Mouse (Mus musculus) stomach, embryonic 14.5 days (tissue): ENCODE results near the gene Ift43. TPM values are rescaled to one million over a fixed set of nuclear protein-coding genes. Genes with fewer than 3 reads are reported as not detected.

Experiments
- ATAC-seq: fragments of 200-750 bp; cut with Nextera tagmentation; 2 replicates; pipeline ENCODE4 v1.8.0; 2017; ENCODE audit warnings: low read depth, moderate TSS enrichment; ENCODE audit not compliant: insufficient number of reproducible peaks, insufficient read depth, low FRiP score
- H3K27ac ChIP-seq: fragments of 300-500 bp; sonication (generic); 2 replicates; pipeline ENCODE4 v1.5.1; 2014; ENCODE audit warnings: mild to moderate bottlenecking, low read length, moderate library complexity, mixed read lengths
- H3K27me3 ChIP-seq: fragments of 300-500 bp; sonication (generic); 2 replicates; pipeline ENCODE4 v1.6.1; 2014; ENCODE audit warnings: low read length, control low read depth, mixed read lengths; ENCODE audit not compliant: control insufficient read depth, insufficient read depth
- H3K36me3 ChIP-seq: fragments of 300-500 bp; sonication (generic); 2 replicates; pipeline ENCODE4 v1.6.1; 2014; ENCODE audit warnings: mild to moderate bottlenecking, control low read depth, low read length, moderate library complexity, mixed read lengths; ENCODE audit not compliant: control insufficient read depth, insufficient read depth
- H3K4me1 ChIP-seq: fragments of 300-500 bp; sonication (generic); 2 replicates; pipeline ENCODE4 v1.6.1; 2014; ENCODE audit warnings: low read length, control low read depth, mixed read lengths; ENCODE audit not compliant: control insufficient read depth, insufficient read depth
- H3K4me2 ChIP-seq: fragments of 300-500 bp; sonication (generic); replicated peaks from 2 replicates; pipeline ENCODE4 v1.6.1; 2014; ENCODE audit warnings: low read depth, low read length, control low read depth
- H3K4me3 ChIP-seq: fragments of 300-500 bp; sonication (generic); 2 replicates; pipeline ENCODE4 v1.5.1; 2014; ENCODE audit warnings: low read depth, low read length, control low read depth
- H3K9ac ChIP-seq: fragments of 300-500 bp; sonication (generic); replicated peaks from 2 replicates; pipeline ENCODE4 v1.6.1; 2014; ENCODE audit warnings: low read depth, mild to moderate bottlenecking, control low read depth, low read length, moderate library complexity, mixed read lengths
- H3K9me3 ChIP-seq: fragments of 300-500 bp; sonication (generic); 2 replicates; pipeline ENCODE4 v1.6.1; 2016; ENCODE audit warnings: low read depth, low read length, control low read depth; ENCODE audit not compliant: control insufficient read depth
- WGBS: fragments of 180-500 bp; shearing (Covaris S2); extraction: QIAGEN DNeasy Blood & Tissue Kit; methylation state at CpG from one replicate; pipeline ENCODE4 v1.1.7; 2014; 5-methylcytosine and 5-hydroxymethylcytosine counted together
- polyA plus RNA-seq: library from polyadenylated mRNA; unstranded; fragments of >200 nt; fragmentation: Nextera tagmentation; extraction: Ambion mirVana; gene quantifications from 2 replicates; pipeline ENCODE4 v1.2.1, GENCODE M21; 2014

Gene Ift43
- polyA plus RNA-seq, 1 experiment from 2014 or later, result 74.5 TPM

GRCm38 (mm10) chr12:86173314-86173713 is 91.0 kb downstream of the Ift43 start:
- no peak overlapping the region for H3K4me2 ChIP-seq
- 58% methylated on average over 6 of the region's 6 CpGs for WGBS
- H3K9ac ChIP-seq, result no peak overlapping the region
- H3K27ac ChIP-seq, result no peak overlapping the region
- no peaks in the 10 kb centered on the region for H3K4me1 ChIP-seq
- no peaks in the 10 kb centered on the region for H3K9me3 ChIP-seq
- no peak overlapping the region for H3K4me3 ChIP-seq
- ATAC-seq, result no peak
- no peaks in the 10 kb centered on the region for H3K27me3 ChIP-seq
- H3K36me3 ChIP-seq, result no peaks in the 10 kb centered on the region

- no peak overlapping the region for H3K27ac ChIP-seq
- no peak for ATAC-seq
- no peaks in the 10 kb centered on the region for H3K36me3 ChIP-seq
- H3K4me1 ChIP-seq, result no peaks in the 10 kb centered on the region; the same call in 1 of the 2 replicates
- H3K9ac ChIP-seq, result no peak overlapping the region
- WGBS, result 75% methylated on average over 12 of the region's 12 CpGs
- no peaks in the 10 kb centered on the region for H3K9me3 ChIP-seq
- no peaks in the 10 kb centered on the region for H3K27me3 ChIP-seq
- H3K4me2 ChIP-seq, result no peak overlapping the region
- H3K4me3 ChIP-seq, result no peak overlapping the region
These were observed 92.0 kb downstream of the Ift43 start for GRCm38 (mm10) chr12:86174369-86174768.

DNA sequence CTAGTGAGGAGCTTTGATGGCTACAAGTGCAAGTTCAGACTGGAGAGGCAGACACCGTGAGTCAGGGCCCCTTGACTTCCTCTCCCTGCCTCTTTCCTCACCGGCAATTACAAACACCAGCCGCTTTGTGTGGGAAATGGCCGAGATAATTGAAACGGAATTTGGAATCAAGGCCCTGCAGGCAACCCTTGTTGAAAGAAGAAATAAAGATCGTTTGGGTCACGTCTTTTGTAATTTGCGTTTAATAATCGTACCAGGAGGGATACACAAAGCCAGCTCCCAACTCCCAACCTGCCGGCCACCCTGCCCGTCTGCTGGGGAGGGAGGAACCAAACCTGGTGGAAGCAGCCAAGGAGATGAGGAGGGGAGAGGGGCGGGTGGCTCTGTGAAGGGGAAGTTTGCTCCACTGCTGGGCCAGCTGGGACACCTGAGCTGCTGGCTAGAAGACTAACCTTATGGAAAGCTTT is 93.2 kb downstream of the Ift43 start:
- no peaks in the 10 kb centered on the region for H3K9me3 ChIP-seq
- H3K4me3 ChIP-seq, result no peak overlapping the region
- 26% methylated on average over 12 of the region's 12 CpGs for WGBS
- no peaks in the 10 kb centered on the region; the same call in 1 of the 2 replicates for H3K4me1 ChIP-seq
- no peak overlapping the region for H3K9ac ChIP-seq
- no peaks in the 10 kb centered on the region for H3K36me3 ChIP-seq
- no peak overlapping the region for H3K4me2 ChIP-seq
- no peak for ATAC-seq
- no peaks in the 10 kb centered on the region for H3K27me3 ChIP-seq
- H3K27ac ChIP-seq, result no peak overlapping the region

DNA sequence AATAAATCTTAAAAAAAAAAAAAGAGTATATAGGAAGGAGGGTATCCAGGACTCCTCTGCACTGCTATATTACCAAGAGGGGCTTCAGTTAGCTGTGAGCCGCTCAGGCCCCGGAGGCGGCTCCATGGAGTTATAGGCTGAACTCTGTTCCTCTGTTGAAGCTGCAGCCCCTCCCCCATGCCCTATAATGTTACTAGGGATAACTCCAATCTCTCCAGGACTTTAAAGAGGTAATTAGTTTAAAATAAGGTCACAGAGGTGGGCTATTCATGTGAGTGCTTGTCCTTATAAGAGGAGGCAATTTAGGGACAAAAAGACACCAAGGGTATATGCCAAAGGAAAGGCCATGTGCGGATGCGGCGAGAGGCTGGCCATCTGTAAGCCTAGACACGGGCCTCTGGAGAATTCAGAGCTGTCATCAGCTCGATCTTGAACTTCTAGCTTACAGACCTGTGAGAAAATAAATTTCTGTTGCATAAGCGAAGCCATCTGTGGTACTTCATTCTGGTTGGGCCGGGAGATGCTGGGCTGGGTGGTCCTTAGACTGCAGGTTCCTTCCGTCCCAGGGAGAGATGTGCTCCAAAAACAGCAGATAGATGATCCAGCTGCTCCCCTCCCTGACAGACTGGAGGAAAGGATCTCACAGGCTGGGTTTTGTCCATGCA is 94.5 kb downstream of the Ift43 start:
- Histone ChIP-seq H3K27ac (no peak overlapping the region), H3K4me3 (no peak overlapping the region), H3K36me3 (no peaks in the 10 kb centered on the region), H3K4me1 (no peaks in the 10 kb centered on the region; the same call in 1 of the 2 replicates), H3K27me3 (no peaks in the 10 kb centered on the region), H3K9ac (no peak overlapping the region), H3K4me2 (no peak overlapping the region), H3K9me3 (no peaks in the 10 kb centered on the region)
- ATAC-seq, result no peak
- WGBS, result 63% methylated on average over 11 of the region's 11 CpGs

DNA sequence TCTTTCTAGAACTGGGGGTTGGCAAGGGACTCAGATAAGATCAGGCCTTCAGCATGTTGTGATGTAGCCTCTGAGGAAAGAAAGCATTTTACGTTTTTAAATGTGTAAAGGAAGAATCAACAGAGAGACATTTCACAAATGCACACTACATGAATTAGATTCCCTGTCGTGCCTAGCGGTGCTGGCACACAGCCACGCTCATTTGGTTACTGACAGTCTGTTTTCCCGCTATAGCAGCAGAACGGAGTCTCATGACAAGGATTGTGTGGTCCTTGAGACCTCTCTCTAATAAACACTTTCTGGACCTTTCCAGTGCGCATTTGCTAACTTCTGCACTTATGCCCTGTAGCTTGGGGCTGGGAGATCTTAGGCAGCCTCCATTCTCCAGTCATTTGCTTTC is 96.9 kb downstream of the Ift43 start:
- 54% methylated on average over 7 of the region's 7 CpGs for WGBS
- H3K4me3 ChIP-seq, result no peak overlapping the region
- no peaks in the 10 kb centered on the region for H3K27me3 ChIP-seq
- no peak overlapping the region for H3K27ac ChIP-seq
- ATAC-seq, result no peak
- H3K4me1 ChIP-seq, result no peaks in the 10 kb centered on the region; the same call in 1 of the 2 replicates
- no peaks in the 10 kb centered on the region for H3K36me3 ChIP-seq
- H3K4me2 ChIP-seq, result no peak overlapping the region
- H3K9ac ChIP-seq, result no peak overlapping the region
- H3K9me3 ChIP-seq, result no peaks in the 10 kb centered on the region

DNA sequence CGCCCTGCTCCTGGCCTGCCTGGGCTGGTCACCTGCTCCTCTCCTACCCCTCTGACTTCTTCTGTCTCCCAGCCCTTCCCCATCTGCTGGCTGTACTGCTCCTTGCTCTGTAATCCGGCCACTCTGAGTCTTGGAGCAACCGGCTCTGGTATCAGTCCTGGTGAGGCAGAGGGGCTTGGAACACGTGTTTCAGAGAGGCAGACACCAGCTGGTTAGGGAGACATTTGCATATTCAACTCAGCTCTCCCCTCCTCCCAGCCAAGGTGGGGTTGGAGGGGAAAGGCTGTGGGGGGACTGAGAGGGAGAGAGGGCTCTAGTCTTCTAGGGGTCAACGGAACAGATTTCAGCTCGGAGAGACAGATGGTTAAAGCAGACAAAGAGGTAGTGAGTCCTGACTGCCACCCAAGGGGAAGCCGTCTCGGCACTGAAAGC is 99.0 kb downstream of the Ift43 start:
- H3K9ac ChIP-seq, result no peak overlapping the region
- WGBS, result 20% methylated on average over 8 of the region's 8 CpGs
- H3K4me2 ChIP-seq, result no peak overlapping the region
- no peak overlapping the region for H3K4me3 ChIP-seq
- no peaks in the 10 kb centered on the region for H3K9me3 ChIP-seq
- no peak for ATAC-seq
- H3K4me1 ChIP-seq, result no peaks in the 10 kb centered on the region; the same call in 1 of the 2 replicates
- no peaks in the 10 kb centered on the region for H3K27me3 ChIP-seq
- H3K36me3 ChIP-seq, result no peaks in the 10 kb centered on the region
- no peak overlapping the region for H3K27ac ChIP-seq

DNA sequence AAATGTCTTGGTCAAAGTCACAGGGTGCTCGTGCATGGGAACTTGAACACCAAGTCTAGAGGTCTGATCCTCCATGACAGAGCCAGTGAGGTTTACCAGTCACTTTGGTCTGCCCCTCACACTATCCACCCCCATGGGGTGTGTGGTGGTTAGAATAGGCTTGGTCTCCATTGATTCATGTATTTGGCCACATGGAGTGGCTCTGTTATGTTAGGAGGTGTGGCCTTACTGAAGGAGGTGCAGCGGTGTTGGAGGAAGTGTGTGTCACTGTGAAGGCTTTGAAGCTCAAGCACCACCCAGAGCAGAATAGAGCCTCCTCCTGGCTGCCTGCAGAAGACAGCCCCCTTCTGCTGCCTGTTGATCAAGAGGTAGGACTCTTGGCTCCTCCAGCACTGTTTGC is 99.5 kb downstream of the Ift43 start:
- no peak overlapping the region for H3K27ac ChIP-seq
- no peaks in the 10 kb centered on the region; the same call in 1 of the 2 replicates for H3K4me1 ChIP-seq

DNA sequence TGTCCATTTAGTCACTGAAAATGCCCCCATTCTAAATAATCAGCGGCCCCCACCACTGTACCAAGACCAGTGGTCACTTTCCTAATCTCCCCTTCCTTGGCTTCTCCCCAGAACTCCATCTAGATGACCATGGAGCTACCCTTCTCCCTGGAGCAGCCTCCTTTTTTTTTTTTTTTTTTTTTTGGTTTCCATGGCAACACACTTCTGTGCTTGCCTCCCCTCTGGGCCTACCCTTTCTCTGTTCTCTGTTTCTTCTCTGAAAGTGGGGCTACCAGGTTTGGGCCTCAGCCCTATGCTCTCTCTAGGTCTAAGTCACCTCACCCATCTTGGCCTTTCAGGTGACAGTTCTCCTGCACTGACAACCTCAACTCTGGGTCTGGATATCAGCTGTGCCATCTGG is 100.1 kb downstream of the Ift43 start:
- ATAC-seq, result no peak

More for the DNA sequence above, 99.5 kb downstream of the Ift43 start:
- Histone ChIP-seq H3K9ac (no peak overlapping the region), H3K4me3 (no peak overlapping the region), H3K36me3 (no peaks in the 10 kb centered on the region), H3K9me3 (no peaks in the 10 kb centered on the region), H3K4me2 (no peak overlapping the region), H3K27me3 (no peaks in the 10 kb centered on the region)
- 31% methylated on average over 2 of the region's 2 CpGs for WGBS
- ATAC-seq, result no peak

GRCm38 (mm10) chr12:86188161-86188560 is 105.8 kb downstream of the Ift43 start:
- no peak for ATAC-seq
- Histone ChIP-seq H3K9me3 (no peaks in the 10 kb centered on the region), H3K4me1 (peaks cover 7% of the 10 kb centered on the region), H3K9ac (no peak overlapping the region), H3K36me3 (no peaks in the 10 kb centered on the region), H3K27me3 (no peaks in the 10 kb centered on the region), H3K4me3 (no peak overlapping the region), H3K4me2 (no peak overlapping the region), H3K27ac (no peak overlapping the region)
- 53% methylated on average over 5 of the region's 5 CpGs for WGBS

More for the DNA sequence above, 100.1 kb downstream of the Ift43 start:
- no peak overlapping the region for H3K27ac ChIP-seq
- no peak overlapping the region for H3K4me3 ChIP-seq
- H3K4me1 ChIP-seq, result no peaks in the 10 kb centered on the region; the same call in 1 of the 2 replicates
- H3K9ac ChIP-seq, result no peak overlapping the region
- H3K27me3 ChIP-seq, result no peaks in the 10 kb centered on the region
- H3K9me3 ChIP-seq, result no peaks in the 10 kb centered on the region
- H3K4me2 ChIP-seq, result no peak overlapping the region
- 88% methylated on average over 1 of the region's 1 CpGs for WGBS
- H3K36me3 ChIP-seq, result no peaks in the 10 kb centered on the region
